Mouse (Mus musculus): ENCODE data around the gene Abhd17a.

Gene Abhd17a

GRCm38 (mm10) chr10:80576351-80577194 lies 13.6 kb downstream of the Abhd17a start:
- DNase-seq: peak; percentile 55 to 75

- DNase-seq: no peak
Observed at GRCm38 (mm10) chr10:80575925-80576324, 14.2 kb downstream of the Abhd17a start.

- no peak for DNase-seq
Observed at GRCm38 (mm10) chr10:80574896-80575295, 15.2 kb downstream of the Abhd17a start.

- DNase-seq: no peak
Observed at GRCm38 (mm10) chr10:80573944-80574343, 16.2 kb downstream of the Abhd17a start.

GRCm38 (mm10) chr10:80572477-80572876 lies 17.7 kb downstream of the Abhd17a start:
- no peak for DNase-seq

- no peak for DNase-seq
Observed at GRCm38 (mm10) chr10:80570871-80571836, 19.0 kb downstream of the Abhd17a start.

GRCm38 (mm10) chr10:80570419-80570818 lies 19.7 kb downstream of the Abhd17a start:
- DNase-seq: no peak

GRCm38 (mm10) chr10:80569664-80570066 lies 20.5 kb downstream of the Abhd17a start:
- DNase-seq: peak in 1 of 2 experiments; percentile 65

GRCm38 (mm10) chr10:80568876-80569275 lies 21.3 kb downstream of the Abhd17a start:
- DNase-seq: no peak

GRCm38 (mm10) chr10:80566375-80567092 lies 23.6 kb downstream of the Abhd17a start:
- DNase-seq: peak; percentile 89 to 92

- DNase-seq: peak; percentile 92 to 95
Observed at GRCm38 (mm10) chr10:80561116-80561944, 28.8 kb downstream of the Abhd17a start, which contains the start of gene Rexo1. Gene Rexo1 (minus strand): TSS chr10:80561560.

GRCm38 (mm10) chr10:80560621-80561020 lies 29.5 kb downstream of the Abhd17a start:
- DNase-seq: no peak

GRCm38 (mm10) chr10:80559431-80559830 lies 30.7 kb downstream of the Abhd17a start:
- DNase-seq: no peak

- DNase-seq: peak; percentile 64 to 67
Observed at GRCm38 (mm10) chr10:80557346-80557965, 32.7 kb downstream of the Abhd17a start.

GRCm38 (mm10) chr10:80553997-80554396 lies 36.1 kb downstream of the Abhd17a start:
- no peak for DNase-seq

- no peak for DNase-seq
Observed at GRCm38 (mm10) chr10:80553575-80553974, 36.6 kb downstream of the Abhd17a start.

- no peak for DNase-seq
Observed at GRCm38 (mm10) chr10:80552364-80552763, 37.8 kb downstream of the Abhd17a start.

- DNase-seq: no peak
Observed at GRCm38 (mm10) chr10:80549279-80549678, 40.9 kb downstream of the Abhd17a start.

GRCm38 (mm10) chr10:80548428-80549006 lies 41.6 kb downstream of the Abhd17a start:
- peak; percentile 37 to 46 for DNase-seq

GRCm38 (mm10) chr10:80547539-80547938 lies 42.6 kb downstream of the Abhd17a start:
- no peak for DNase-seq

- no peak for DNase-seq
Observed at GRCm38 (mm10) chr10:80546945-80547344, 43.2 kb downstream of the Abhd17a start.
